Mouse (Mus musculus): ENCODE measurements at regions not wholly inside any gene's neighbourhood (a gene's known extent, or its start where the extent isn't known, plus 50 kb on each side); places are given as distances from the start of the nearest gene placed in this dataset.

GRCm38 (mm10) chr10:37907731-37908130, 769.0 kb upstream of the Marcks start:
- no peak overlapping the region for H3K27ac ChIP-seq (ENCODE audit: low read depth, low read length)
- WGBS: 53% methylated on average over 1 of the region's 1 CpGs
- TF ChIP-seq CTCF (IDR thresholded peaks at IDR 0.05; ENCODE audit: low read depth): no peak
- no peak overlapping the region for H3K4me2 ChIP-seq (replicated peaks; ENCODE audit: low read depth)
- H3K36me3 ChIP-seq (ENCODE audit: control insufficient read depth, insufficient read depth): no peaks in the 10 kb centered on the region
- H3K4me3 ChIP-seq (ENCODE audit: low read depth, low read length): no peak overlapping the region
- no peaks in the 10 kb centered on the region for H3K27me3 ChIP-seq (replicated peaks; ENCODE audit: control insufficient read depth, insufficient read depth, low read length)
- no peak overlapping the region for H3K9ac ChIP-seq (ENCODE audit: low read depth, low read length)
- no peak for ATAC-seq
- H3K4me1 ChIP-seq (replicated peaks; ENCODE audit: control insufficient read depth, insufficient read depth, low read length): no peaks in the 10 kb centered on the region
- no peaks in the 10 kb centered on the region for H3K9me3 ChIP-seq (ENCODE audit: control insufficient read depth)

- Histone ChIP-seq H3K9me3 (ENCODE audit: control insufficient read depth) (no peaks in the 10 kb centered on the region), H3K4me1 (replicated peaks; ENCODE audit: control insufficient read depth, insufficient read depth, low read length) (no peaks in the 10 kb centered on the region), H3K9ac (ENCODE audit: low read depth, low read length) (no peak overlapping the region), H3K4me2 (replicated peaks; ENCODE audit: low read depth) (no peak overlapping the region), H3K36me3 (ENCODE audit: control insufficient read depth, insufficient read depth) (no peaks in the 10 kb centered on the region), H3K27me3 (replicated peaks; ENCODE audit: control insufficient read depth, insufficient read depth, low read length) (no peaks in the 10 kb centered on the region), H3K4me3 (ENCODE audit: low read depth, low read length) (no peak overlapping the region), H3K27ac (ENCODE audit: low read depth, low read length) (no peak overlapping the region)
- no peak for TF ChIP-seq CTCF (IDR thresholded peaks at IDR 0.05; ENCODE audit: low read depth)
- no peak for ATAC-seq
- 79% methylated on average over 1 of the region's 1 CpGs for WGBS
These were observed 749.2 kb upstream of the Marcks start for GRCm38 (mm10) chr10:37887961-37888360.

GRCm38 (mm10) chr10:37880841-37881240, 742.1 kb upstream of the Marcks start:
- Histone ChIP-seq H3K36me3 (ENCODE audit: control insufficient read depth, insufficient read depth) (no peaks in the 10 kb centered on the region), H3K9ac (ENCODE audit: low read depth, low read length) (no peak overlapping the region), H3K27ac (ENCODE audit: low read depth, low read length) (no peak overlapping the region), H3K4me1 (replicated peaks; ENCODE audit: control insufficient read depth, insufficient read depth, low read length) (no peaks in the 10 kb centered on the region), H3K4me3 (ENCODE audit: low read depth, low read length) (no peak overlapping the region), H3K27me3 (replicated peaks; ENCODE audit: control insufficient read depth, insufficient read depth, low read length) (no peaks in the 10 kb centered on the region), H3K9me3 (ENCODE audit: control insufficient read depth) (no peaks in the 10 kb centered on the region), H3K4me2 (replicated peaks; ENCODE audit: low read depth) (no peak overlapping the region)
- TF ChIP-seq CTCF (IDR thresholded peaks at IDR 0.05; ENCODE audit: low read depth): no peak
- 86% methylated on average over 5 of the region's 5 CpGs for WGBS
- ATAC-seq: no peak

- no peaks in the 10 kb centered on the region for H3K36me3 ChIP-seq (ENCODE audit: control insufficient read depth, insufficient read depth)
- no peak overlapping the region for H3K4me3 ChIP-seq (ENCODE audit: low read depth, low read length)
- no peak overlapping the region for H3K27ac ChIP-seq (ENCODE audit: low read depth, low read length)
- WGBS: 63% methylated on average over 2 of the region's 2 CpGs
- H3K4me1 ChIP-seq (replicated peaks; ENCODE audit: control insufficient read depth, insufficient read depth, low read length): no peaks in the 10 kb centered on the region
- no peak overlapping the region for H3K4me2 ChIP-seq (replicated peaks; ENCODE audit: low read depth)
- H3K27me3 ChIP-seq (replicated peaks; ENCODE audit: control insufficient read depth, insufficient read depth, low read length): no peaks in the 10 kb centered on the region
- no peak for TF ChIP-seq CTCF (IDR thresholded peaks at IDR 0.05; ENCODE audit: low read depth)
- ATAC-seq: no peak
- H3K9ac ChIP-seq (ENCODE audit: low read depth, low read length): no peak overlapping the region
- H3K9me3 ChIP-seq (ENCODE audit: control insufficient read depth): no peaks in the 10 kb centered on the region
These were observed 735.2 kb upstream of the Marcks start for GRCm38 (mm10) chr10:37873925-37874324.

GRCm38 (mm10) chr10:37861001-37861400, 722.3 kb upstream of the Marcks start:
- no peak for ATAC-seq
- TF ChIP-seq CTCF (IDR thresholded peaks at IDR 0.05; ENCODE audit: low read depth): no peak
- Histone ChIP-seq H3K9me3 (ENCODE audit: control insufficient read depth) (no peaks in the 10 kb centered on the region), H3K27ac (ENCODE audit: low read depth, low read length) (no peak overlapping the region), H3K27me3 (replicated peaks; ENCODE audit: control insufficient read depth, insufficient read depth, low read length) (no peaks in the 10 kb centered on the region), H3K9ac (ENCODE audit: low read depth, low read length) (no peak overlapping the region), H3K36me3 (ENCODE audit: control insufficient read depth, insufficient read depth) (no peaks in the 10 kb centered on the region), H3K4me1 (replicated peaks; ENCODE audit: control insufficient read depth, insufficient read depth, low read length) (no peaks in the 10 kb centered on the region), H3K4me3 (ENCODE audit: low read depth, low read length) (no peak overlapping the region), H3K4me2 (replicated peaks; ENCODE audit: low read depth) (no peak overlapping the region)
- 60% methylated on average over 4 of the region's 4 CpGs for WGBS

- Histone ChIP-seq H3K27ac (ENCODE audit: low read depth, low read length) (no peak overlapping the region), H3K36me3 (ENCODE audit: control insufficient read depth, insufficient read depth) (no peaks in the 10 kb centered on the region), H3K4me1 (replicated peaks; ENCODE audit: control insufficient read depth, insufficient read depth, low read length) (no peaks in the 10 kb centered on the region), H3K27me3 (replicated peaks; ENCODE audit: control insufficient read depth, insufficient read depth, low read length) (no peaks in the 10 kb centered on the region), H3K9me3 (ENCODE audit: control insufficient read depth) (no peaks in the 10 kb centered on the region), H3K9ac (ENCODE audit: low read depth, low read length) (no peak overlapping the region), H3K4me3 (ENCODE audit: low read depth, low read length) (no peak overlapping the region), H3K4me2 (replicated peaks; ENCODE audit: low read depth) (no peak overlapping the region)
- TF ChIP-seq CTCF (IDR thresholded peaks at IDR 0.05; ENCODE audit: low read depth): no peak
- no peak for ATAC-seq
- 77% methylated on average over 1 of the region's 1 CpGs for WGBS
These were observed 710.6 kb upstream of the Marcks start for GRCm38 (mm10) chr10:37849291-37849846.

GRCm38 (mm10) chr10:37842820-37843219, 704.1 kb upstream of the Marcks start:
- no peak overlapping the region for H3K9ac ChIP-seq (ENCODE audit: low read depth, low read length)
- H3K27me3 ChIP-seq (replicated peaks; ENCODE audit: control insufficient read depth, insufficient read depth, low read length): no peaks in the 10 kb centered on the region
- H3K27ac ChIP-seq (ENCODE audit: low read depth, low read length): no peak overlapping the region
- no peak for TF ChIP-seq CTCF (IDR thresholded peaks at IDR 0.05; ENCODE audit: low read depth)
- 77% methylated on average over 5 of the region's 5 CpGs for WGBS
- no peak for ATAC-seq
- H3K4me3 ChIP-seq (ENCODE audit: low read depth, low read length): no peak overlapping the region
- H3K36me3 ChIP-seq (ENCODE audit: control insufficient read depth, insufficient read depth): no peaks in the 10 kb centered on the region
- no peaks in the 10 kb centered on the region for H3K9me3 ChIP-seq (ENCODE audit: control insufficient read depth)
- no peaks in the 10 kb centered on the region for H3K4me1 ChIP-seq (replicated peaks; ENCODE audit: control insufficient read depth, insufficient read depth, low read length)
- no peak overlapping the region for H3K4me2 ChIP-seq (replicated peaks; ENCODE audit: low read depth)
